24 mouse cellular contexts compared by ENCODE assay signal in the genomic region with DNA sequence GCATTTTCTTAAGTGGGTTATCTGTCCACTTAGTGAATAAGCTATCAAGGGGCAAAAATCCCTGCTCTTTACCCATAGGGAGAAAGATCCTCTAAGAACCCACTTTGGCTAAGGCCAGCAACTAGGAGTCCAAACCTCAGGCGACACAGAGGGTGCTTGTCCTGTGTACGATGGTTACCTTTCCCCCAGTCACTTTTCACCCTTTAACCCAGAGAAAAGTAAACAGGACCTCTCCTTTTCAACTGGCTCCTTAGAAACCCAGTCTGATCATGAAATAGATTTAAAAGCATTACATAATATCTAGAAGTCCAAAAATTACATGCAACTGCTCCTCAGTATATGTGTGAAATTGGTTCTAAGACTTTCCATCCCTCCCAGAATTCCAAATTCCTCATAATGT. TPM values are rescaled to one million over a fixed set of nuclear protein-coding genes. Genes with fewer than 3 reads are reported as not detected.
DNase-seq lines count a peak whose midpoint lies in the region; ATAC-seq and TF ChIP-seq lines count a peak whose summit lies in the region.
"Had no signal": no experiment of that assay in that cellular context is flagged by ENCODE, and none has a peak within 500 bp of the region (broad histone marks: within the 10 kb centered on the region; RNA-seq: fewer than 3 reads in every experiment).

No protein-coding gene starts in this region.

- no peak for TF ChIP-seq POLR2A in kidney, adult 2 months (IDR thresholded peaks at IDR 0.05; ENCODE audit: low read depth, low read length)

- H3K4me2 ChIP-seq in liver, embryonic 16.5 days (ENCODE audit: low read depth, low read length), result no peak overlapping the region
- no peak overlapping the region for H3K4me2 ChIP-seq in liver, embryonic 11.5 days
- H3K4me2 ChIP-seq: embryonic facial prominence, embryonic 12.5 days; forebrain, embryonic 13.5 days; forebrain, embryonic 15.5 days had no signal

- no peak overlapping the region for H3K4me3 ChIP-seq in kidney, adult 2 months (ENCODE audit: insufficient read depth, low read depth, low read length)
- no peak overlapping the region for H3K4me3 ChIP-seq in liver, embryonic 16.5 days (ENCODE audit: low read depth, low read length)
- H3K4me3 ChIP-seq in liver, embryonic 11.5 days (ENCODE audit: low read depth, low read length), result no peak overlapping the region
- H3K4me3 ChIP-seq: embryonic facial prominence, embryonic 10.5 days; embryonic facial prominence, embryonic 12.5 days; forebrain, embryonic 13.5 days; forebrain, embryonic 15.5 days had no signal

- no peak for TF ChIP-seq CTCF in kidney, adult 2 months (conservative IDR thresholded peaks at IDR 0.05; ENCODE audit: insufficient read depth, insufficient read length, low read depth, low read length)

- ATAC-seq in liver, embryonic 16.5 days (ENCODE audit: low read depth), result peak; percentile 19; the same call in 1 of the 2 replicates
- no peak for ATAC-seq in liver, embryonic 11.5 days (replicated peaks; ENCODE audit: low FRiP score)
- ATAC-seq: activated CD4-positive, CD25-positive, alpha-beta regulatory T cell, adult 4 months; CD4-positive, CD25-positive, alpha-beta regulatory T cell, adult 4 months; forebrain, embryonic 13.5 days; forebrain, embryonic 15.5 days; Patski had no signal

- 54% methylated on average over 2 of the region's 2 CpGs for WGBS in kidney, adult 2 months
- WGBS in liver, embryonic 16.5 days (ENCODE audit: insufficient replicate concordance), result 60% methylated on average over 2 of the region's 2 CpGs
- WGBS in liver, embryonic 11.5 days, result 75% methylated on average over 2 of the region's 2 CpGs

- H3K27me3 ChIP-seq in kidney, adult 2 months (replicated peaks; ENCODE audit: control insufficient read depth, insufficient read depth, low read length), result no peaks in the 10 kb centered on the region
- no peaks in the 10 kb centered on the region for H3K27me3 ChIP-seq in liver, embryonic 16.5 days (ENCODE audit: control insufficient read depth, insufficient read depth, low read depth, low read length)
- H3K27me3 ChIP-seq in liver, embryonic 11.5 days (replicated peaks; ENCODE audit: control insufficient read depth, insufficient read depth, low read length), result no peaks in the 10 kb centered on the region
- H3K27me3 ChIP-seq: CH12.LX; embryonic facial prominence, embryonic 12.5 days; forebrain, embryonic 13.5 days; forebrain, embryonic 15.5 days; Patski had no signal

- H3K4me1 ChIP-seq in kidney, adult 2 months (ENCODE audit: control insufficient read depth, insufficient read depth, low read length), result peaks cover 31% of the 10 kb centered on the region
- peaks cover 6% of the 10 kb centered on the region for H3K4me1 ChIP-seq in liver, embryonic 16.5 days (ENCODE audit: control insufficient read depth, low read depth, low read length)
- H3K4me1 ChIP-seq in liver, embryonic 11.5 days (replicated peaks; ENCODE audit: control insufficient read depth, insufficient read depth, low read length), result peaks cover 7% of the 10 kb centered on the region; the same call in 1 of the 2 replicates
- H3K4me1 ChIP-seq: embryonic facial prominence, embryonic 12.5 days had no signal

- peak; percentile 56 for DNase-seq in kidney, adult 2 months
- DNase-seq in kidney, adult 8-10 months, result no peak
- DNase-seq in kidney, postnatal 36 days, result peak; percentile 32 to 46
- no peak for DNase-seq in kidney, adult 18-20 months
- no peak for DNase-seq in liver, embryonic 11.5 days (ENCODE audit: low spot score)
- DNase-seq: adrenal gland, adult 8-10 months; adrenal gland, postnatal 14 days; adrenal gland, postnatal 36 days; B cell, adult 2 months; cerebellum, adult 11-12 months; cerebellum, adult 2 months; cerebellum, adult 9-10 months; cerebellum, postnatal 10 days; cerebellum, postnatal 25 days had no signal

- no peak overlapping the region for H3K27ac ChIP-seq in kidney, adult 2 months (ENCODE audit: insufficient read depth, low read depth, low read length)
- H3K27ac ChIP-seq in liver, embryonic 16.5 days (ENCODE audit: low read length), result no peak overlapping the region
- no peak overlapping the region for H3K27ac ChIP-seq in liver, embryonic 11.5 days (ENCODE audit: low read depth, low read length)
- H3K27ac ChIP-seq: embryonic facial prominence, embryonic 10.5 days; embryonic facial prominence, embryonic 12.5 days; forebrain, embryonic 13.5 days; forebrain, embryonic 15.5 days had no signal

- H3K9ac ChIP-seq in liver, embryonic 16.5 days (ENCODE audit: low read depth, low read length), result no peak overlapping the region
- H3K9ac ChIP-seq in liver, embryonic 11.5 days (ENCODE audit: low read depth, low read length), result no peak overlapping the region
- H3K9ac ChIP-seq: embryonic facial prominence, embryonic 12.5 days; forebrain, embryonic 13.5 days; forebrain, embryonic 15.5 days had no signal

- no peaks in the 10 kb centered on the region for H3K36me3 ChIP-seq in kidney, adult 2 months (ENCODE audit: control insufficient read depth, insufficient read depth, low read length)
- H3K36me3 ChIP-seq in liver, embryonic 16.5 days (ENCODE audit: control insufficient read depth, insufficient read depth), result no peaks in the 10 kb centered on the region
- H3K36me3 ChIP-seq in liver, embryonic 11.5 days (ENCODE audit: control insufficient read depth, insufficient read depth, low read length), result no peaks in the 10 kb centered on the region
- H3K36me3 ChIP-seq: embryonic facial prominence, embryonic 10.5 days; embryonic facial prominence, embryonic 12.5 days; forebrain, embryonic 15.5 days; G1E had no signal

- no peaks in the 10 kb centered on the region for H3K9me3 ChIP-seq in liver, embryonic 16.5 days (replicated peaks; ENCODE audit: control insufficient read depth, low read length)
- H3K9me3 ChIP-seq in liver, embryonic 11.5 days (ENCODE audit: control insufficient read depth, low read length), result no peaks in the 10 kb centered on the region
- H3K9me3 ChIP-seq: embryonic facial prominence, embryonic 10.5 days; embryonic facial prominence, embryonic 12.5 days; forebrain, embryonic 13.5 days; forebrain, embryonic 15.5 days; G1E had no signal

RNA-seq across cellular contexts. Expression of gene Ehhadh, which starts 4.8 kb away (rescaled TPM):
- polyA plus RNA-seq in kidney, adult 2 months (2012; rRNA removed), result 224 and 248 TPM in 2 replicates
- polyA plus RNA-seq in liver, embryonic 16.5 days (2015; fragmentation: Nextera tagmentation; extraction: Ambion mirVana), result 12.5 and 14.6 TPM in 2 replicates
- 5.3 and 6.7 TPM in 2 replicates for polyA plus RNA-seq in liver, embryonic 11.5 days (2014; fragmentation: Nextera tagmentation; extraction: Ambion mirVana)

RNA-seq across cellular contexts. Expression of gene Map3k13, which starts 11.3 kb away (rescaled TPM):
- polyA plus RNA-seq in kidney, adult 2 months (2012; rRNA removed), result 4.6 and 4.8 TPM in 2 replicates
- polyA plus RNA-seq in liver, embryonic 16.5 days (2015; fragmentation: Nextera tagmentation; extraction: Ambion mirVana), result 0.68 and 0.72 TPM in 2 replicates
- polyA plus RNA-seq in liver, embryonic 11.5 days (2014; fragmentation: Nextera tagmentation; extraction: Ambion mirVana), result 0.55 and 0.59 TPM in 2 replicates

Comparison
In these comparisons a context has a peak if more than half of its experiments do, and no peak if none do; other contexts are left out.
1. DNase-seq: peak in kidney, adult 2 months (single experiment) and kidney, postnatal 36 days (2 of 2); none in kidney, adult 8-10 months (0 of 2), kidney, adult 18-20 months (single experiment) and liver, embryonic 11.5 days (single experiment).
2. RNA of gene Ehhadh, which starts 4.8 kb away (polyA plus RNA-seq): 224 to 248 TPM in kidney, adult 2 months; 12.5 to 14.6 TPM in liver, embryonic 16.5 days and 5.3 to 6.7 TPM in liver, embryonic 11.5 days; every median in the first group is over 10 times any median in the second.